Mouse (Mus musculus) liver, embryonic 14.5 days (tissue): Measurements from ENCODE around the gene Clmp. TPM values are rescaled to one million over a fixed set of nuclear protein-coding genes. Genes with fewer than 3 reads are reported as not detected.
A peak's percentile ranks its signal among the peaks of the same experiment; 100 is the strongest.

Source experiments
- ATAC-seq: fragments of 200-750 bp; cut with Nextera tagmentation; 2 replicates; pipeline ENCODE4 v1.8.0; 2017; ENCODE audit warnings: moderate number of reproducible peaks, mild to moderate bottlenecking, moderate library complexity; ENCODE audit not compliant: insufficient read depth
- DNase-seq, 3 experiments: peaks; one replicate each; pipeline ENCODE4 v3.0.0-alpha.2; 2012 to 2013; ENCODE audit warnings: low read depth in 3 of 3, low spot score in 3 of 3
- H3K27ac ChIP-seq: fragments of 300-500 bp; sonication (generic); 2 replicates; pipeline ENCODE4 v1.5.1; 2014; ENCODE audit warnings: moderate library complexity, mild to moderate bottlenecking, control low read depth, inconsistent platforms
- H3K27me3 ChIP-seq: fragments of 300-500 bp; sonication (generic); 2 replicates; pipeline ENCODE4 v1.6.1; 2014; ENCODE audit warnings: mild to moderate bottlenecking, low read length, moderate library complexity; ENCODE audit not compliant: control insufficient read depth, insufficient read depth
- H3K36me3 ChIP-seq: fragments of 300-500 bp; sonication (generic); replicated peaks from 2 replicates; pipeline ENCODE4 v1.6.1; 2014; ENCODE audit warnings: low read depth; ENCODE audit not compliant: control insufficient read depth, insufficient read depth
- H3K4me1 ChIP-seq, 2 experiments: fragments of 200-500 bp in 1 of 2; fragments of 300-500 bp in 1 of 2; sonication (generic) in 1 of 2; replicated peaks; 2 replicates each; pipeline ENCODE4 v1.6.1; 2012 to 2014; ENCODE audit warnings: antibody characterized with exemption in 1 of 2, inconsistent platforms in 1 of 2, low read length in 1 of 2; ENCODE audit not compliant: control insufficient read depth in 2 of 2, insufficient read depth in 2 of 2
- H3K4me2 ChIP-seq: fragments of 300-500 bp; sonication (generic); 2 replicates; pipeline ENCODE4 v1.6.1; 2014; ENCODE audit warnings: low read depth, mild to moderate bottlenecking, control low read depth, moderate library complexity
- H3K4me3 ChIP-seq, 2 experiments: fragments of 200-500 bp in 1 of 2; fragments of 300-500 bp in 1 of 2; sonication (generic) in 1 of 2; 2 replicates each; pipeline ENCODE4 v1.5.1; 2012 to 2014; ENCODE audit warnings: low read depth in 2 of 2, low read length in 2 of 2, mild to moderate bottlenecking in 2 of 2, control low read depth in 1 of 2, inconsistent platforms in 1 of 2, moderate library complexity in 1 of 2; ENCODE audit not compliant: insufficient read depth in 1 of 2
- H3K9ac ChIP-seq: fragments of 300-500 bp; sonication (generic); replicated peaks from 2 replicates; pipeline ENCODE4 v1.6.1; 2014; ENCODE audit warnings: mild to moderate bottlenecking, control low read depth, moderate library complexity
- H3K9me3 ChIP-seq: fragments of 300-500 bp; sonication (generic); 2 replicates; pipeline ENCODE4 v1.6.1; 2016; ENCODE audit warnings: low read length, mixed read lengths; ENCODE audit not compliant: control insufficient read depth
- CTCF ChIP-seq: IDR thresholded peaks from 2 replicates; pipeline ENCODE4 v1.5.1; 2016; ENCODE audit warnings: antibody characterized with exemption, low read depth, control low read depth
- EP300 ChIP-seq: IDR thresholded peaks from 2 replicates; pipeline ENCODE4 v1.6.1; 2016; ENCODE audit warnings: antibody characterized with exemption, low read depth
- WGBS: fragments of 180-500 bp; shearing (Covaris S2); extraction: QIAGEN DNeasy Blood & Tissue Kit; methylation state at CpG from one replicate; pipeline ENCODE4 v1.1.7; 2014; ENCODE audit not compliant: insufficient replicate concordance; 5-methylcytosine and 5-hydroxymethylcytosine counted together
- polyA plus RNA-seq, 2 experiments: library from polyadenylated mRNA; depleted of rRNA in 1 of 2; stranded (reverse) in 1 of 2; unstranded in 1 of 2; fragments of >200 nt; fragmentation: Nextera tagmentation in 1 of 2; extraction: Ambion mirVana in 1 of 2; gene quantifications; 2 replicates each; pipeline versions ENCODE4 v1.2.1 to v1.2.3; 2012 to 2014

Clmp gene
- polyA plus RNA-seq, 2 experiments: 0.55 to 0.59 TPM

DNA sequence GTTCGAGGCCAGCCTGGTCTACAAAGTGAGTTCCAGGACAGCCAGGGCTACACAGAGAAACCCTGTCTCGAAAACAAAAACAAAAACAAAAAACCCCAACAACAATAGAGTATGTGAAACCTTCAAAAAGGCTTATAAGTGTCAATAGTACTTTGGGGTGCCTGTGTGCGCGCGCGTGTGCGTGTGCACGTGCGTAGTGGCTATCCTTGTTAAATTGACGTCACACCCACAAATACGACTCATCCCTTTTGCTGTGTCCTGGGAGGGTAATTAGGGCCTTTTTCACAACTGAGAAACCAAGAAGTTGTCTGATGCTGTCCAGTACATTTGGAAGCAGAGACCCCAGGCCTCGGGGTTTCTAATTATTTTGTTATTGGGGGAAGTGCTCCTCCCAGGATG, 44.5 kb downstream of the Clmp start:
- no peak for TF ChIP-seq EP300
- TF ChIP-seq CTCF: no peak
- Histone ChIP-seq H3K9me3 (no peaks in the 10 kb centered on the region), H3K27ac (no peak overlapping the region), H3K27me3 (no peaks in the 10 kb centered on the region; the same call in 1 of the 2 replicates), H3K4me3 (peak overlapping the region in 1 of 2 experiments; percentile 29; a peak in 1 of 4 replicates), H3K36me3 (no peaks in the 10 kb centered on the region), H3K9ac (no peak overlapping the region), H3K4me2 (peak overlapping the region; percentile 53), H3K4me1 (no peaks in the 10 kb centered on the region)
- no peak for DNase-seq
- 61% methylated on average over 12 of the region's 12 CpGs for WGBS
- no peak for ATAC-seq

DNA sequence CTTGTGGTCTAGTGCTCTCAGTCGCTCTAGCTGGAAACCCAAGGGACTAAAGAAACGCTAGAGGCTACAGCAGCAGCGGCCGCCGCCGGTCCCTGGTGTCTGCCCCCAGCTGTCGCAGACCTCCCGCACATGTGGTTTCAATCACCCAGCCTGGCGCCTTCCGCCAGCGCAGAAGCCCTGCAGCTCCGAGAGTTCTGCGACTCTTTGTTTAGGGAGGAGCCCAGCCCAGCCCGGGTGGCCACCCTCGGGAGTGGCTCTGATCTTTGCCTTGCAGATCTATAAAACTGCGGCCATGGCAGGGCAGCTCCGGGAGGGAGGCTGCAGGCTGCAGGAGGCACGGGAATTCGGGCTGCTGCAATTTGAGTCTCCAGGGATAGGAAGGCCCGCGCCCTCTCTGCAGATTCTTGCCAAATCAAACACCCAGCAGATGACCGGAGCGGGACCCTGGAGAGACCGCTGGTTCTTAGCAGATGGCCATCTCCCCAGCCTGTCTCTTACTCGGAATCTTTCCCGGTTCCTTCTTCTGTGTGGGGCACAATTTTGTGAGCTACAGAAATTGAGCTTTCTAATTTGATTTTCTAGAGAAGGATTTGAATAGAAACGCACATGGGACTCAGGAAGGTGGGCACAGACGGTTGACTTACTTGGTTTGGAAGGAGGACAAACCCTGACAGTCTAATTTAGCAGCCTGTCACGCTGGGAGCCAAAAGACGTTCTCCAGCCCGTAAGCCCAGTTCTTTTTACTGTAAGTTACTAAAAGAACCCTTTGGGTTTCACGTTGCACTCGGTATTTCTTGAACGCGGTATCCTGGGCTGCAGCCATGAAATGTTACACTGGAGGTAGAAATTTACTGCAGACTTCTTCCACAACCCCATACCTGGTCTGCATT, 45.2 kb downstream of the Clmp start:
- H3K4me2 ChIP-seq: peak overlapping the region; percentile 53
- no peak overlapping the region for H3K27ac ChIP-seq
- no peaks in the 10 kb centered on the region; the same call in 1 of the 2 replicates for H3K27me3 ChIP-seq
- ATAC-seq (no peak), DNase-seq (no peak)
- TF ChIP-seq CTCF (no peak), EP300 (no peak)
- H3K4me3 ChIP-seq: peak overlapping the region; percentile 9 to 29
- WGBS: under 1% methylated on average over 35 of the region's 35 CpGs
- no peaks in the 10 kb centered on the region for H3K9me3 ChIP-seq
- H3K36me3 ChIP-seq: no peaks in the 10 kb centered on the region
- no peak overlapping the region for H3K9ac ChIP-seq
- H3K4me1 ChIP-seq: no peaks in the 10 kb centered on the region

GRCm38 (mm10) chr9:40731591-40732048, 45.9 kb downstream of the Clmp start:
- Histone ChIP-seq H3K27ac (no peak overlapping the region), H3K4me3 (peak overlapping the region; percentile 9 to 29; a peak in 2 of 4 replicates)
- DNase-seq: no peak

DNA sequence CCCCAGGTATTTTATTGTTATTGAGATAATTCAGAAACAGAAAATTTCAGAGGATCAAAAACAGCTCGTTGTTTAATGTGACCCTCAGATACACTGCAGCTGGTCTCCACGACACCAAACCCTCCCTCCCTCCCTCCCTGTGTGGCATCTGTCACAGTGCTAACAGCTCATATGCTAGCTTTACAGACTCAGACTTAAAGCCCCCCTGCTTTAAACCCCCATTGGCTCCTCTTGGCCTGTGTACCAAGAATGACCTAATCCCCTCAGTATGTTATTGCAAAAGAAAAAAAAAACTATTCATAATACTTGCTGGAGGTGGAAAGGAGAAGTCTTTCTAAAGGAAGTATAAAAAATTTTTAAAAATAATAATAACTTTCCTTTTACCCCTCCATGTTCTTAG, 46.5 kb downstream of the Clmp start:
- H3K27ac ChIP-seq: no peak overlapping the region
- no peak overlapping the region for H3K4me2 ChIP-seq
- no peak for DNase-seq
- no peak overlapping the region for H3K9ac ChIP-seq
- H3K9me3 ChIP-seq: no peaks in the 10 kb centered on the region
- WGBS: 43% methylated on average over 2 of the region's 2 CpGs
- TF ChIP-seq EP300: no peak
- TF ChIP-seq CTCF: no peak
- H3K27me3 ChIP-seq: no peaks in the 10 kb centered on the region; the same call in 1 of the 2 replicates
- H3K4me3 ChIP-seq: no peak overlapping the region
- no peaks in the 10 kb centered on the region for H3K36me3 ChIP-seq
- no peaks in the 10 kb centered on the region for H3K4me1 ChIP-seq
- no peak for ATAC-seq

More at GRCm38 (mm10) chr9:40731591-40732048, 45.9 kb downstream of the Clmp start:
- TF ChIP-seq CTCF (no peak), EP300 (no peak)
- ATAC-seq: no peak
- Histone ChIP-seq H3K27me3 (no peaks in the 10 kb centered on the region; the same call in 1 of the 2 replicates), H3K36me3 (no peaks in the 10 kb centered on the region), H3K9me3 (no peaks in the 10 kb centered on the region), H3K4me2 (peak overlapping the region; percentile 53), H3K4me1 (no peaks in the 10 kb centered on the region), H3K9ac (no peak overlapping the region)
- WGBS: 19% methylated on average over 7 of the region's 7 CpGs

GRCm38 (mm10) chr9:40737117-40737516, 51.4 kb downstream of the Clmp start:
- Histone ChIP-seq H3K36me3 (no peaks in the 10 kb centered on the region), H3K4me1 (no peaks in the 10 kb centered on the region), H3K27me3 (no peaks in the 10 kb centered on the region), H3K27ac (no peak overlapping the region), H3K9me3 (no peaks in the 10 kb centered on the region), H3K4me2 (no peak overlapping the region), H3K9ac (no peak overlapping the region), H3K4me3 (no peak overlapping the region)
- ATAC-seq (no peak), DNase-seq (no peak)
- 51% methylated on average over 6 of the region's 6 CpGs for WGBS
- TF ChIP-seq CTCF (no peak), EP300 (no peak)
